Mouse (Mus musculus): ENCODE measurements at regions not wholly inside any gene's neighbourhood (a gene's known extent, or its start where the extent isn't known, plus 50 kb on each side); places are given as distances from the start of the nearest gene placed in this dataset.
A peak's percentile ranks its signal among the peaks of the same experiment; 100 is the strongest.

- no peak for DNase-seq (ENCODE audit: low spot score in 2 of 2)
Measured at GRCm38 (mm10) chr13:11293750-11294149, 813.0 kb downstream of the Ryr2 start.

GRCm38 (mm10) chr13:11273896-11274295, 832.8 kb downstream of the Ryr2 start:
- DNase-seq (ENCODE audit: low spot score in 2 of 2), result no peak

GRCm38 (mm10) chr13:11268673-11269340, 837.9 kb downstream of the Ryr2 start:
- DNase-seq (ENCODE audit: low spot score in 2 of 2), result peak; percentile 71 to 80

- DNase-seq (ENCODE audit: low spot score in 2 of 2), result no peak
Measured at GRCm38 (mm10) chr13:11247541-11247940, 859.2 kb downstream of the Ryr2 start.

- no peak for DNase-seq (ENCODE audit: low spot score in 2 of 2)
Measured at GRCm38 (mm10) chr13:11216671-11217330, 856.2 kb upstream of the Chrm3 start.

- DNase-seq (ENCODE audit: low spot score in 2 of 2), result no peak
Measured at GRCm38 (mm10) chr13:11210109-11210508, 849.5 kb upstream of the Chrm3 start.

- DNase-seq (ENCODE audit: low spot score in 2 of 2), result no peak
Measured at GRCm38 (mm10) chr13:11205216-11205786, 844.7 kb upstream of the Chrm3 start.

GRCm38 (mm10) chr13:11201978-11202377, 841.3 kb upstream of the Chrm3 start:
- DNase-seq (ENCODE audit: low spot score in 2 of 2), result no peak

GRCm38 (mm10) chr13:11192471-11192870, 831.8 kb upstream of the Chrm3 start:
- no peak for DNase-seq (ENCODE audit: low spot score in 2 of 2)

GRCm38 (mm10) chr13:11181191-11181590, 820.5 kb upstream of the Chrm3 start:
- DNase-seq (ENCODE audit: low spot score in 2 of 2), result no peak

GRCm38 (mm10) chr13:11180356-11180755, 819.7 kb upstream of the Chrm3 start:
- DNase-seq (ENCODE audit: low spot score in 2 of 2), result no peak

GRCm38 (mm10) chr13:11178586-11178985, 817.9 kb upstream of the Chrm3 start:
- no peak for DNase-seq (ENCODE audit: low spot score in 2 of 2)

- DNase-seq (ENCODE audit: low spot score in 2 of 2), result no peak
Measured at GRCm38 (mm10) chr13:11177642-11178420, 817.2 kb upstream of the Chrm3 start.

GRCm38 (mm10) chr13:11167115-11167514, 806.5 kb upstream of the Chrm3 start:
- no peak for DNase-seq (ENCODE audit: low spot score in 2 of 2)

GRCm38 (mm10) chr13:11164130-11164529, 803.5 kb upstream of the Chrm3 start:
- DNase-seq (ENCODE audit: low spot score in 2 of 2), result no peak

- DNase-seq (ENCODE audit: low spot score in 2 of 2), result no peak
Measured at GRCm38 (mm10) chr13:11147268-11147667, 786.6 kb upstream of the Chrm3 start.

- DNase-seq (ENCODE audit: low spot score in 2 of 2), result no peak
Measured at GRCm38 (mm10) chr13:11107693-11108092, 747.0 kb upstream of the Chrm3 start.

- no peak for DNase-seq (ENCODE audit: low spot score in 2 of 2)
Measured at GRCm38 (mm10) chr13:11106426-11106825, 745.8 kb upstream of the Chrm3 start.

- DNase-seq (ENCODE audit: low spot score in 2 of 2), result no peak
Measured at GRCm38 (mm10) chr13:11105571-11105970, 744.9 kb upstream of the Chrm3 start.

- no peak for DNase-seq (ENCODE audit: low spot score in 2 of 2)
Measured at GRCm38 (mm10) chr13:11099586-11099950, 738.9 kb upstream of the Chrm3 start.

GRCm38 (mm10) chr13:11098899-11099585, 738.4 kb upstream of the Chrm3 start:
- no peak for DNase-seq (ENCODE audit: low spot score in 2 of 2)
